Mouse (Mus musculus): ENCODE data around the gene Borcs6.
A peak's percentile ranks its signal among the peaks of the same experiment; 100 is the strongest.
"Not testable (repeated sequence)": the region's sequence is repeated elsewhere in the genome, so short reads cannot be mapped to it uniquely, and the experiment has no call there.

Borcs6 gene

GRCm38 (mm10) chr11:69088856-69089615 lies 29.5 kb downstream of the Borcs6 start:
- peak in 1 of 2 experiments; percentile 8 for DNase-seq (ENCODE audit: low spot score in 2 of 2)

- DNase-seq (ENCODE audit: low spot score in 2 of 2): no peak
Measured at GRCm38 (mm10) chr11:69089616-69090290, 30.2 kb downstream of the Borcs6 start.

- DNase-seq (ENCODE audit: low spot score in 2 of 2): no peak
Measured at GRCm38 (mm10) chr11:69090367-69090766, 30.9 kb downstream of the Borcs6 start.

- DNase-seq (ENCODE audit: low spot score in 2 of 2): no peak
Measured at GRCm38 (mm10) chr11:69091566-69092385, 32.3 kb downstream of the Borcs6 start.

GRCm38 (mm10) chr11:69092386-69092751 lies 32.9 kb downstream of the Borcs6 start:
- DNase-seq (ENCODE audit: low spot score in 2 of 2): peak; percentile 86 to 90

GRCm38 (mm10) chr11:69092871-69093270 lies 33.4 kb downstream of the Borcs6 start:
- DNase-seq (ENCODE audit: low spot score in 2 of 2): no peak

- DNase-seq (ENCODE audit: low spot score in 2 of 2): not testable (repeated sequence)
Measured at GRCm38 (mm10) chr11:69093856-69094255, 34.3 kb downstream of the Borcs6 start.

GRCm38 (mm10) chr11:69094697-69095429 lies 35.3 kb downstream of the Borcs6 start, which contains the start of gene Per1:
Gene Per1 (plus strand): TSS chr11:69095217.
- DNase-seq (ENCODE audit: low spot score in 2 of 2): peak; percentile 100

- no peak for DNase-seq (ENCODE audit: low spot score in 2 of 2)
Measured at GRCm38 (mm10) chr11:69095511-69096231, 36.2 kb downstream of the Borcs6 start.

- no peak for DNase-seq (ENCODE audit: low spot score in 2 of 2)
Measured at GRCm38 (mm10) chr11:69096360-69096986, 37.0 kb downstream of the Borcs6 start.

GRCm38 (mm10) chr11:69096987-69097900 lies 37.7 kb downstream of the Borcs6 start:
- DNase-seq (ENCODE audit: low spot score in 2 of 2): peak; percentile 96 to 97

- DNase-seq (ENCODE audit: low spot score in 2 of 2): peak in 1 of 2 experiments; percentile 56
Measured at GRCm38 (mm10) chr11:69098039-69098761, 38.7 kb downstream of the Borcs6 start.

GRCm38 (mm10) chr11:69098762-69099091 lies 39.2 kb downstream of the Borcs6 start:
- peak; percentile 95 to 97 for DNase-seq (ENCODE audit: low spot score in 2 of 2)

GRCm38 (mm10) chr11:69099177-69099914 lies 39.8 kb downstream of the Borcs6 start:
- DNase-seq (ENCODE audit: low spot score in 2 of 2): peak; percentile 59 to 65

- peak; percentile 92 to 94 for DNase-seq (ENCODE audit: low spot score in 2 of 2)
Measured at GRCm38 (mm10) chr11:69099915-69100345, 40.4 kb downstream of the Borcs6 start.

GRCm38 (mm10) chr11:69100639-69101360 lies 41.3 kb downstream of the Borcs6 start:
- no peak for DNase-seq (ENCODE audit: low spot score in 2 of 2)

Data from right cerebral cortex, adult 2 months (tissue).